Mouse (Mus musculus): ENCODE measurements around the gene Btn2a2.

Gene Btn2a2

GRCm38 (mm10) chr13:23521703-23522102 is 33.0 kb upstream of the Btn2a2 start:
- DNase-seq (ENCODE audit: low read depth, low spot score) = no peak

GRCm38 (mm10) chr13:23519416-23519815 is 30.8 kb upstream of the Btn2a2 start:
- DNase-seq (ENCODE audit: low read depth, low spot score) = peak; percentile 84

GRCm38 (mm10) chr13:23518885-23519284 is 30.2 kb upstream of the Btn2a2 start:
- peak; percentile 83 for DNase-seq (ENCODE audit: low read depth, low spot score)

- no peak for DNase-seq (ENCODE audit: low read depth, low spot score)
These were observed 29.6 kb upstream of the Btn2a2 start for GRCm38 (mm10) chr13:23518295-23518603.

GRCm38 (mm10) chr13:23517603-23518294 is 29.1 kb upstream of the Btn2a2 start:
- DNase-seq (ENCODE audit: low read depth, low spot score) = peak; percentile 91

- DNase-seq (ENCODE audit: low read depth, low spot score) = no peak
These were observed 28.4 kb upstream of the Btn2a2 start for GRCm38 (mm10) chr13:23516822-23517602.

GRCm38 (mm10) chr13:23515826-23516620 is 27.4 kb upstream of the Btn2a2 start:
- DNase-seq (ENCODE audit: low read depth, low spot score) = no peak

GRCm38 (mm10) chr13:23515281-23515680 is 26.6 kb upstream of the Btn2a2 start:
- DNase-seq (ENCODE audit: low read depth, low spot score) = no peak

- no peak for DNase-seq (ENCODE audit: low read depth, low spot score)
These were observed 24.9 kb upstream of the Btn2a2 start for GRCm38 (mm10) chr13:23513517-23513916.

GRCm38 (mm10) chr13:23510127-23510526 is 21.5 kb upstream of the Btn2a2 start:
- no peak for DNase-seq (ENCODE audit: low read depth, low spot score)

- DNase-seq (ENCODE audit: low read depth, low spot score) = no peak
These were observed 18.3 kb upstream of the Btn2a2 start for GRCm38 (mm10) chr13:23506819-23507515.

- peak; percentile 83 for DNase-seq (ENCODE audit: low read depth, low spot score)
These were observed 17.7 kb upstream of the Btn2a2 start for GRCm38 (mm10) chr13:23506351-23506750.

GRCm38 (mm10) chr13:23505662-23506345 is 17.1 kb upstream of the Btn2a2 start:
- DNase-seq (ENCODE audit: low read depth, low spot score) = no peak

- peak; percentile 77 for DNase-seq (ENCODE audit: low read depth, low spot score)
These were observed 15.1 kb upstream of the Btn2a2 start for GRCm38 (mm10) chr13:23503797-23504196.

- no peak for DNase-seq (ENCODE audit: low read depth, low spot score)
These were observed 14.3 kb upstream of the Btn2a2 start for GRCm38 (mm10) chr13:23502916-23503315.

GRCm38 (mm10) chr13:23502031-23502567 is 13.4 kb upstream of the Btn2a2 start:
- DNase-seq (ENCODE audit: low read depth, low spot score) = no peak

- DNase-seq (ENCODE audit: low read depth, low spot score) = no peak
These were observed 12.9 kb upstream of the Btn2a2 start for GRCm38 (mm10) chr13:23501511-23501910.

- peak; percentile 88 for DNase-seq (ENCODE audit: low read depth, low spot score)
These were observed 12.0 kb upstream of the Btn2a2 start for GRCm38 (mm10) chr13:23500424-23501200.

- no peak for DNase-seq (ENCODE audit: low read depth, low spot score)
These were observed 11.3 kb upstream of the Btn2a2 start for GRCm38 (mm10) chr13:23499943-23500342.

- DNase-seq (ENCODE audit: low read depth, low spot score) = peak; percentile 79
These were observed 10.0 kb upstream of the Btn2a2 start for GRCm38 (mm10) chr13:23498653-23499052.
